Comparison of ENCODE assay signal across 7 mouse cellular contexts in the genomic region with DNA sequence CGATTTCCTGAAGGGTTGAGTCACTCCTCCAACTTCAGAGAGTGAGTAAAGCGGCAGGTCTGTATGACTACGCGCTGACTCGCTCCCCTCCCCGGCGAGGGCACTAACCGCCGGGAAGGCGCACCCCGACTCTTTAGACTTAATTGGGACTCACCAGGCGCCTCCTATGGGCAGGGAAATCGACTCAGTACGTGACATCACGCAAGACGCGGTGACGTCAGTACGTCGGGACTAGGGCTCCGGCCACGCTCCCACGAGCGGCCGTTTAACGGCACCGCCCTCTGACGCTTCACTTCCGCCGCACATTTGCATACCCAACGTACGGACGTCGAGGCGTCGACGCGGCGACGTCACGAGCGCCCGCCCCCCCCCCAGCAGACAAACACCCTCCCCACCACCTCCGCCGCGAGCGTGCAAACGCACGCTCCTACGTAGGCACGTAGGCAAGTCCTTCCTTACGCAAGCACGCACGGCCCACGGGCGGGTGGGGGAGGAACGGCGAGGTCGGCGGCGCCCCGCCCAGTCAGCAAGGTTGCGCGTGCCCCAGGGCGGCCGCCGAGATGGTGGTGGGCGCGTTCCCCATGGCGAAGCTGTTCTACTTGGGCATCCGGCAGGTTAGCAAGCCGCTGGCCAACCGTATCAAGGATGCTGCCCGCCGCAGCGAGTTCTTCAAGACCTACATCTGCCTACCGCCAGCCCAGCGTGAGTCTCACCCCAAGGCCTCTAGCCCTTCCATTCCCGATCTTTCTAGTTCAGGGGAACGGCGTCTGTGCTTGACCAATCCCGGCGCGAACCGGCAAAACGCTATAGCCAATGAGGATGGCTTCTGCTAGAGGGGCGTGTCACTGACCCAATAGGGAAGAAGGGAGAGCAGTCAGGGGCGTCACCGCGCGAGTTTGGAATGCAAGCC. TPM values are rescaled to one million over a fixed set of nuclear protein-coding genes. Genes with fewer than 3 reads are reported as not detected.
DNase-seq lines count a peak whose midpoint lies in the region; ATAC-seq lines count a peak whose summit lies in the region.

A gene (plus strand): TSS at position 452 of the 910 bp plus-strand sequence.

- DNase-seq in adrenal gland, postnatal 25 days: peak; percentile 99
- peak; percentile 100 for DNase-seq in heart, adult 11 months
- DNase-seq in kidney, adult 18-20 months: peak; percentile 99
- DNase-seq in limb, embryonic 11.5 days (ENCODE audit: low spot score): peak; percentile 100
- DNase-seq in midbrain, embryonic 14.5 days: peak; percentile 100
- peak; percentile 98 for DNase-seq in spleen, adult 18-20 months

- H3K9me3 ChIP-seq in embryonic facial prominence, embryonic 12.5 days: no peaks in the 10 kb centered on the region
- H3K9me3 ChIP-seq in limb, embryonic 11.5 days (ENCODE audit: control insufficient read depth, low read length): no peaks in the 10 kb centered on the region
- no peaks in the 10 kb centered on the region for H3K9me3 ChIP-seq in midbrain, embryonic 14.5 days (ENCODE audit: control insufficient read depth, low read length)

- peak; percentile 95 for ATAC-seq in embryonic facial prominence, embryonic 12.5 days (ENCODE audit: insufficient number of reproducible peaks, insufficient read depth, low FRiP score, low TSS enrichment)
- ATAC-seq in limb, embryonic 11.5 days (ENCODE audit: insufficient number of reproducible peaks, low FRiP score, low TSS enrichment, low read depth): peak; percentile 94
- ATAC-seq in midbrain, embryonic 14.5 days (ENCODE audit: low FRiP score, low TSS enrichment): peak; percentile 95

- H3K4me3 ChIP-seq in embryonic facial prominence, embryonic 12.5 days: peak within 1 kb of the TSS; percentile 68
- peak within 1 kb of the TSS; percentile 64 for H3K4me3 ChIP-seq in limb, embryonic 11.5 days (ENCODE audit: low read depth, low read length)
- H3K4me3 ChIP-seq in midbrain, embryonic 14.5 days (replicated peaks; ENCODE audit: low read depth, low read length): peak within 1 kb of the TSS; percentile 65

- no peaks in the 10 kb centered on the region for H3K27me3 ChIP-seq in embryonic facial prominence, embryonic 12.5 days
- H3K27me3 ChIP-seq in limb, embryonic 11.5 days (ENCODE audit: control insufficient read depth, insufficient read depth, low read length): no peaks in the 10 kb centered on the region
- H3K27me3 ChIP-seq in midbrain, embryonic 14.5 days (ENCODE audit: control insufficient read depth, insufficient read depth, low read length): no peaks in the 10 kb centered on the region

- WGBS in embryonic facial prominence, embryonic 12.5 days: under 1% methylated on average over 90 of the region's 91 CpGs
- under 1% methylated on average over 91 of the region's 91 CpGs for WGBS in limb, embryonic 11.5 days
- WGBS in midbrain, embryonic 14.5 days: under 1% methylated on average over 89 of the region's 91 CpGs

- peaks cover 12% of the 10 kb centered on the region; the same call in 1 of the 2 replicates for H3K36me3 ChIP-seq in embryonic facial prominence, embryonic 12.5 days
- H3K36me3 ChIP-seq in limb, embryonic 11.5 days (ENCODE audit: control insufficient read depth, insufficient read depth, low read length): peaks cover 7% of the 10 kb centered on the region; the same call in 1 of the 2 replicates
- peaks cover 14% of the 10 kb centered on the region for H3K36me3 ChIP-seq in midbrain, embryonic 14.5 days (ENCODE audit: control insufficient read depth, insufficient read depth, low read length)

- H3K9ac ChIP-seq in embryonic facial prominence, embryonic 12.5 days: peak within 1 kb of the TSS; percentile 73
- peak within 1 kb of the TSS; percentile 74 for H3K9ac ChIP-seq in limb, embryonic 11.5 days (ENCODE audit: low read length)
- peak within 1 kb of the TSS; percentile 79 for H3K9ac ChIP-seq in midbrain, embryonic 14.5 days (replicated peaks; ENCODE audit: low read length)

- peak within 1 kb of the TSS; percentile 98 for H3K27ac ChIP-seq in embryonic facial prominence, embryonic 12.5 days
- peak within 1 kb of the TSS; percentile 94 for H3K27ac ChIP-seq in limb, embryonic 11.5 days (replicated peaks; ENCODE audit: low read depth, low read length)
- peak within 1 kb of the TSS; percentile 100 for H3K27ac ChIP-seq in midbrain, embryonic 14.5 days (replicated peaks; ENCODE audit: low read depth, low read length)

- peak within 1 kb of the TSS; percentile 86 for H3K4me2 ChIP-seq in embryonic facial prominence, embryonic 12.5 days (replicated peaks)
- H3K4me2 ChIP-seq in limb, embryonic 11.5 days (ENCODE audit: low read depth, severe bottlenecking): peak within 1 kb of the TSS; percentile 82
- peak within 1 kb of the TSS; percentile 92 for H3K4me2 ChIP-seq in midbrain, embryonic 14.5 days (ENCODE audit: low read length)

- peaks cover 15% of the 10 kb centered on the region for H3K4me1 ChIP-seq in embryonic facial prominence, embryonic 12.5 days
- H3K4me1 ChIP-seq in limb, embryonic 11.5 days (ENCODE audit: control insufficient read depth, insufficient read depth, low read length): peaks cover 5% of the 10 kb centered on the region; the same call in 1 of the 2 replicates
- peaks cover 19% of the 10 kb centered on the region for H3K4me1 ChIP-seq in midbrain, embryonic 14.5 days (ENCODE audit: control insufficient read depth, insufficient read depth, low read length)

RNA-seq across cellular contexts. Expression of the gene that starts here (rescaled TPM):
- 26.9 and 30.6 TPM in 2 replicates for total RNA-seq in adrenal gland, postnatal 25 days (2021)
- 38.2 and 40.1 TPM in 2 replicates for polyA plus RNA-seq in embryonic facial prominence, embryonic 12.5 days (2016; fragmentation: Nextera tagmentation; extraction: Ambion mirVana)
- 42.9 and 43.2 TPM in 2 replicates for polyA plus RNA-seq in limb, embryonic 11.5 days (2014; fragmentation: Nextera tagmentation; extraction: Ambion mirVana)
- 33.2 and 35.0 TPM in 2 replicates for polyA plus RNA-seq in midbrain, embryonic 14.5 days (2014; fragmentation: Nextera tagmentation; extraction: Ambion mirVana)

Comparison
In these comparisons a context has a peak if more than half of its experiments do, and no peak if none do; other contexts are left out.
1. Peak in every context shown above with its lines: DNase-seq, ATAC-seq, H3K4me3 ChIP-seq and H3K27ac ChIP-seq.